Mouse (Mus musculus) T-helper 2 cell (primary cell): ENCODE measurements around the gene Pdzd2.

Experiments
- in situ Hi-C: fragments of 300-600 bp; cut with MboI, MseI; formaldehyde crosslinking; loops from one replicate; pipeline ENCODE4 v1.15.1; 2025; ENCODE audit warnings: high pct_unique_total_duplicates

Pdzd2 gene

DNA sequence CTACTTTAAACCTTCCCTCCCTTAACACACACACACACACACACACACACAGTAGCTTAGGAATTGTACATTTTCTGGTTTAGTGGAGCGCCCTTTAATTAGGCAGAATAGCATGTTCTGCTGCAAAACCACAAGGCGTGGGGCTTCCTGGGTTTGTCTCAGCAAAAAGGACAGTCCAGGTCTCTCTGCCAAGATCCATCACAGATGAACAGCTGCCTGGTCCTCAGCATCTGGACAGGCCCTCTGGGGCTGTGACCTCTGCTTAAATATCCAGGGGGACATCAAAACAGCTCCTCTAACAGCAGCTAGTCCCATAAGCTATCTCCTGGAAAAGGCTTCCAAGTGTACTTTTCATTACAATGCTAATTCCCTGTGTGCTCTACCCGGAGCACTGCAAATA lies 64.4 kb downstream of the Pdzd2 start:
- in situ Hi-C loops: no loop called here

- in situ Hi-C loops: no loop called here
Observed at GRCm38 (mm10) chr15:12674026-12674425, 65.7 kb downstream of the Pdzd2 start.

- in situ Hi-C loops: no loop called here
Observed at GRCm38 (mm10) chr15:12667760-12668520, 71.8 kb downstream of the Pdzd2 start.

- in situ Hi-C loops: no loop called here
Observed at GRCm38 (mm10) chr15:12665946-12666345, 73.8 kb downstream of the Pdzd2 start.

GRCm38 (mm10) chr15:12663351-12663750 lies 76.4 kb downstream of the Pdzd2 start:
- in situ Hi-C loops: no loop called here

- in situ Hi-C loops: no loop called here
Observed at GRCm38 (mm10) chr15:12660320-12660719, 79.4 kb downstream of the Pdzd2 start.

- in situ Hi-C loops: no loop called here
Observed at GRCm38 (mm10) chr15:12655959-12656662, 83.6 kb downstream of the Pdzd2 start.

DNA sequence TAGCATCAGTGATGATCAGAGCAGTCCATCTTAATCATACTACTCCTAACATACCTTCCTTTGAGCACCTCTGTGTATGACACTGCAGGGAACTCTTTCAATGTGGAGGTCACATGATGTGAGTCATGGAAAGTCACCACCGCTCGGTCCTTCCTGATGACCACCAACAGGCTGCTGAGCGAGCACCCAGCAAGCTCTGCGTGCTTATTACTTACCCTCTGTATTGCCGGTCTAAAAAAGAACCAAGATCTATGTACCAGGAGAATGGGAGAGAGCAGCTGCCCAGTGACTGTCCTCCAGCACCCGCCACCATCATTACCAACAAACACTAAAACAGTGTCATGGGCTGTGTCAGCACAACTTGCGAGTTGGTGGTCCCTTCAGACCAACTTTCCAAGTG lies 84.4 kb downstream of the Pdzd2 start:
- in situ Hi-C loops: no loop called here

- in situ Hi-C loops: no loop called here
Observed at GRCm38 (mm10) chr15:12652336-12653031, 87.2 kb downstream of the Pdzd2 start.

DNA sequence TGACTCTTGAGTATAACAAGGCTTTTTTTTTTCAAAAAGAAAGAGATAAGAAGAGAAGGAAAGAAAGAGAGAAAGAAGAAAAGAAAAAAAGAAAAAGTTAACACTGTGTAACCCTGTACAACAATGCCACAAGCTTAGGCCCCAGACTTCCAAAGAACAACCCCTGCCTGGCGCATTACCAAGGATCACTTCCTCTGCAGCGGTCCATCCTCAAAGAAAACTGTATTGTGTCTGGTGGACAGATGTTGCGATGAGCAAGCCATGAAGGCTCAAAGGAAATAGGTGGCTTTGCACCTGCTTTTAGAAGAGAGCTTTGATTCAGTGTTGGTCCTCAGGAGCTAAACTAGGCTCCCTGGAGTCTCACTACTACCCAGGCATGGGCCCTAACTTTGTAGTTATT lies 89.5 kb downstream of the Pdzd2 start:
- in situ Hi-C loops: no loop called here

DNA sequence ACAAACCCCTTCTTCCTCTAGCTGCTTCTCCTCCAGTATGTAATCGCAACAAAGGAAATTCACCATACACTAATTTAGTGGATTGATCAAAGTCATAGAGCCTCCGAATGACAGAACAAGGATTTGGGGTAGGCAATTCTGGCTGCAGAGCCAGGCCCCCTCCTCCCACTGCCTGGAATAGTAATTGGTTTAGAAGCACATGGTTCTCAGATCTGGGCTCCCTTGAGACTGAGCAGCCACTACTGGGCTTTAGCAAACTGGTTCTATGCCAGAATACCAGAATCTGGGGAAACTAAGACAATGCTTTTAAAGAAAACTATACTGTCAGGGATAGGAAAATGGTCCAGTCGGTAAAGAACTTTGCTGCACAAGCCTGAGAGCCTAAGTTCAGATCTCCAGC lies 90.0 kb downstream of the Pdzd2 start:
- in situ Hi-C loops: no loop called here

DNA sequence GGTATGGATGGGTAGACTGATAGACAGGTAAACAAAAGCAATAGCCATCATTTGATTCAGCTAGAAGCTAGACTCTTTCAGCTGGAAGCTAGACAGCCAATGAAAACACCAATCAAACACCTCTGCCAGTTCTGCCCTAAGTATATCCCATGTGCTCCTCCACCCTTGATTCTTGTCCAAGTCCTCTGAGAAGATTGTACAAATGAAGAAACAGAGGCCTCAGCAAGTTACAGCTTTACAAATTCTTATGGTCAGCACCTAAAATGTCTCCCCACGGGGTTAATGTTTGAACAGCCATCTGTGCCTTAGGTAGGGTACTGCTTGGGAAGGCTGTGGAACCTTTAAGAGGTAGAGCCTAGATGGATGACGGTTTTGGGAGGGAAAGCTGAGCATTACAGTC lies 90.6 kb downstream of the Pdzd2 start:
- in situ Hi-C loops: no loop called here

DNA sequence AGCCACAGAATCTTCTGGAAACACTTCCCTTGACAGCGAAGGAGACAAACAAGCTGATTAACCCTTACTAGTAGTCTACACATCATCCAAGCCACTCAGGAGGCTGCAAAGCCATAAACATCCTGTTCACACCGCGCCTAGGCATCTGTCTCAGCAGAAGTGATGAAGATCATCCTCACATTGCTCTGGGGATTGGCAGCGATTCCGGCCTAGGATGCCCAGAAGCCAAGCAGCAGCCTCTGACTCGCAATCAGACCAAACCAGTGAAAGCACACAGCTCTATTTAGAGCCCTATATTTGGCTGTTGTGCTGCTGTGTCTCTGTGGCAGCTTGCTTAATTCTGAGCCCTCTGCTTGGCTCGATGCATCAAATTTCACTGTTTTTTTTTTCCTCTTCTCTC lies 99.0 kb downstream of the Pdzd2 start:
- in situ Hi-C loops: no loop called here

DNA sequence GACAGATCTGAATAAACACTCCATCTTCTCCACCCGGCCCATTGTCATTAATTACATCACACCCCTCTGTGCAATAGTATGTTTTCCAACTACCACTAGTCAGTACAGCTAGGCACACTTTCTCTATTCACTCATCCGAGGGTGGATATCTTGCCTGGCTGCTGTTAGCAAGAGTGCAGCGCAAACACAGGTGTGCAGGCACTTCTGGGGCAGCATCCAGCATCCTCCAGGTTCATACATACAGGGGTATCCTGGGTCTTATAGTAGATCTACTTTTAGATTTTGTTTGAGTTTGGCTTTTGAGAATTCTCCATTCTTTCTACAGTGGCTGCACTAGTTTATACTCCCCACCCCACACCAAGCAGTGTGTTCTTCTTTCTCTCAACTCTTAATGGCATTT lies 99.9 kb downstream of the Pdzd2 start:
- in situ Hi-C loops: no loop called here

DNA sequence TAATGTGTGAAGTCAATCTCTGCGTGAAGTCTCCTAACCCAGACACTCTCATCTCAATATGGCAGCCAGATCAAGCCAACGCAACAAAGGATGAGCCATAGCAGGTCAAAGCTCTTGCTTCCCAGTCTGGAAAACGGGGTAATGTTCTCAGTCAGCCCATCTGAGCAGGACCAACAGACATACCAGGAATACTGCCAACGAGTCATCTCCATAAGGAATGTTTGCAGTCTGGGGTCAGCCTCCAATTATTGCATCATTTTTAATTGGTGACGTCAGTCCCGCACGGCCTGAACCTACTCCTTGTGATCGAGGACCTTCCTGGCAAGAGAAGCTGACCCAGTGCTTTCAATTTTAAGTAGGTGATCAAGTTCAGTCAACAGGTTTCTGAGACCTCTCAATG lies 100.5 kb downstream of the Pdzd2 start:
- in situ Hi-C loops: no loop called here

DNA sequence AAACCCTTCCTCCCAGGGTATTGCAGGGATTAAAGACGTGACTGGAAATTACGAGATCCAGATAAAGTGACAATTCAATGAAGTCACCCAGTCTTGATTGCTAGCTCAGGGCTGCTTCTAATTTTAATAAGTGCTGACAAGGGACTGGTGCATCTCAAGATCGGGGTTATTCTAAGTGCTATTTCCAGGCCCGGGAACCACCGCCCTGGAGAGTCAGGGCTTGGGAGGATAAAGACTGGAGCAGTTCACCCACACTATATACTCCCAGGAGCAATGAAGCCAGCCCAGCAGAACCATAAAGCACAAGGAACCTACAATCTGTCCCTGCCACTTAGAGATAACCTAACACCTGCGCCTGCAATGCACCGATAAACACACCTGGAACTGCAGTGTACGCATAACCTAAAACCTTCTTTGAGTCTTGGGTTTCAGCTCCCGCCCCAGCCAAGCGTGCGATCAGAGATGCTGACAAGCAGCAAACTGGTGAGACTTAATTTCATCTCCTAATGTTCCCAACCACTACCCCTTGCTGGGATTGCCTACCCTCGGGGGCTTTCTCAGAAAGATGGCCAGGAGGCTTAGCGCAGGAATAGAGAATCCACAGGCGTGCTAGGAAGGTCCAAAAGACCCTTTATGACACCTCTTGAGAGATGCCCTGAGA lies 101.2 kb downstream of the Pdzd2 start:
- in situ Hi-C loops: no loop called here

GRCm38 (mm10) chr15:12637511-12637910 lies 102.2 kb downstream of the Pdzd2 start:
- in situ Hi-C loops: no loop called here

GRCm38 (mm10) chr15:12636386-12636785 lies 103.3 kb downstream of the Pdzd2 start:
- in situ Hi-C loops: no loop called here

GRCm38 (mm10) chr15:12634921-12635320 lies 104.8 kb downstream of the Pdzd2 start:
- in situ Hi-C loops: no loop called here

DNA sequence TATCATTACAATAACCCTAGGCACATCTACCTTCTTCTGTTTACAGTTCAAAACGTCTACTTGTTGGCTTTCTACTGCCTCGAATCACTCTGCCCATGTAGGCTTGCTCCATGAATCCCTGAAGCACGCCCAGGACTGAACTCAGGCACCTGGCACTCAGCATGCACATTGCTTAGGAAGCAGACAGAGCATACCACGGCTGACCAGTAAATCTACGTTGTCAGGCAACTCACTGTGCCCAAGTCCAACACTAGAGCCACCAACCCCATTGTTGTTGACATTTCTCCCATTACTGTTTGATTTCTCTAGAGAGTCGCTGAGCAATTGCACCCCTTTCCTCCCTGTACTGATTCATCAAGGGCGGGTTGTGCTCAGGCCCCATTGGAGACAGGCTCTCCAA lies 110.6 kb downstream of the Pdzd2 start:
- in situ Hi-C loops: no loop called here

DNA sequence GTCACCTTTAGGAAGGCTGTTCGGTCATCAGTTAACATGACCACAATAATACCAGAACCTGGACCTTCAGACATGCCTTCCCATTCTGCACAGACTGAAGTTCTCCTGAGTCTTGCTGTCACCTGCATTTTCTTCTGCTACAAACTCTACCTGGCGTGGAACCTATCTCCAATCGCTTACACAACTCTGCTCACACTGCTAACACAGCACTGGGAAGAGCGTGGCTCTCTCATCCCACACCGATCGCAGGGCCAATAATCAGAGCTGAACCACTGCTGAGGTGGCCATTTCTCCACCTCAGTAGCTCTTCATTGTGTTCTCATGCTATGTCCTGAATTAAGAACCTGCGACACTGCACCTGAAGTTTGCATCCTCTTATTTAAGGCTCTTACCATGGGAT lies 111.3 kb downstream of the Pdzd2 start:
- in situ Hi-C loops: no loop called here

- in situ Hi-C loops: no loop called here
Observed at GRCm38 (mm10) chr15:12626930-12627329, 112.8 kb downstream of the Pdzd2 start.
